Mouse (Mus musculus): ENCODE measurements around the gene Draxin. TPM values are rescaled to one million over a fixed set of nuclear protein-coding genes. Genes with fewer than 3 reads are reported as not detected.
"Not testable (repeated sequence)": the region's sequence is repeated elsewhere in the genome, so short reads cannot be mapped to it uniquely, and the experiment has no call there.

Gene Draxin
- total RNA-seq, 2 experiments from 2014 or later: 0.07 to 0.08 TPM

- DNase-seq: peak; percentile 90 to 94
Observed at GRCm38 (mm10) chr4:148151267-148152168, 21.0 kb upstream of the Draxin start, which contains the start of gene Fbxo6. TSS of gene Fbxo6 (minus strand) at chr4:148152140.

- no peak for DNase-seq
Observed at GRCm38 (mm10) chr4:148150953-148151266, 20.4 kb upstream of the Draxin start.

GRCm38 (mm10) chr4:148150242-148150641, 19.7 kb upstream of the Draxin start:
- no peak for DNase-seq

GRCm38 (mm10) chr4:148149540-148149939, 19.0 kb upstream of the Draxin start:
- peak in 1 of 2 experiments; percentile 36 for DNase-seq

- DNase-seq: no peak
Observed at GRCm38 (mm10) chr4:148147714-148148113, 17.2 kb upstream of the Draxin start.

- DNase-seq: no peak
Observed at GRCm38 (mm10) chr4:148143721-148144120, 13.2 kb upstream of the Draxin start.

GRCm38 (mm10) chr4:148140098-148141011, 9.9 kb upstream of the Draxin start:
- DNase-seq: peak; percentile 96 to 97

GRCm38 (mm10) chr4:148139767-148140097, 9.2 kb upstream of the Draxin start:
- no peak for DNase-seq

- no peak for DNase-seq
Observed at GRCm38 (mm10) chr4:148137503-148137902, 7.0 kb upstream of the Draxin start.

GRCm38 (mm10) chr4:148134988-148135387, 4.5 kb upstream of the Draxin start:
- DNase-seq: no peak

GRCm38 (mm10) chr4:148131497-148132081, 1.1 kb upstream of the Draxin start:
- DNase-seq: no peak

- no peak for DNase-seq
Observed at GRCm38 (mm10) chr4:148130133-148130532, 365 bp downstream of the Draxin start, which contains the start of gene Mad2l2. TSS of gene Mad2l2 (plus strand) at chr4:148130384.

- no peak for DNase-seq
Observed at GRCm38 (mm10) chr4:148128672-148129071, 1.8 kb downstream of the Draxin start.

GRCm38 (mm10) chr4:148128241-148128640, 2.3 kb downstream of the Draxin start:
- DNase-seq: no peak

GRCm38 (mm10) chr4:148122694-148123066, 7.8 kb downstream of the Draxin start:
- DNase-seq: no peak

- no peak for DNase-seq
Observed at GRCm38 (mm10) chr4:148121982-148122693, 8.4 kb downstream of the Draxin start.

- DNase-seq: no peak
Observed at GRCm38 (mm10) chr4:148121362-148121761, 9.1 kb downstream of the Draxin start.

- no peak for DNase-seq
Observed at GRCm38 (mm10) chr4:148120555-148120954, 9.9 kb downstream of the Draxin start.

GRCm38 (mm10) chr4:148119578-148119977, 10.9 kb downstream of the Draxin start:
- DNase-seq: not testable (repeated sequence)

- DNase-seq: no peak
Observed at GRCm38 (mm10) chr4:148117392-148117791, 13.1 kb downstream of the Draxin start.

- DNase-seq: no peak
Observed at GRCm38 (mm10) chr4:148116657-148117056, 13.8 kb downstream of the Draxin start.

GRCm38 (mm10) chr4:148115467-148115866, 15.0 kb downstream of the Draxin start:
- peak in 1 of 2 experiments; percentile 40 for DNase-seq

All from heart, adult 18-20 months (tissue).